Comparison of ENCODE assay signal across 8 mouse cellular contexts in the genomic region with DNA sequence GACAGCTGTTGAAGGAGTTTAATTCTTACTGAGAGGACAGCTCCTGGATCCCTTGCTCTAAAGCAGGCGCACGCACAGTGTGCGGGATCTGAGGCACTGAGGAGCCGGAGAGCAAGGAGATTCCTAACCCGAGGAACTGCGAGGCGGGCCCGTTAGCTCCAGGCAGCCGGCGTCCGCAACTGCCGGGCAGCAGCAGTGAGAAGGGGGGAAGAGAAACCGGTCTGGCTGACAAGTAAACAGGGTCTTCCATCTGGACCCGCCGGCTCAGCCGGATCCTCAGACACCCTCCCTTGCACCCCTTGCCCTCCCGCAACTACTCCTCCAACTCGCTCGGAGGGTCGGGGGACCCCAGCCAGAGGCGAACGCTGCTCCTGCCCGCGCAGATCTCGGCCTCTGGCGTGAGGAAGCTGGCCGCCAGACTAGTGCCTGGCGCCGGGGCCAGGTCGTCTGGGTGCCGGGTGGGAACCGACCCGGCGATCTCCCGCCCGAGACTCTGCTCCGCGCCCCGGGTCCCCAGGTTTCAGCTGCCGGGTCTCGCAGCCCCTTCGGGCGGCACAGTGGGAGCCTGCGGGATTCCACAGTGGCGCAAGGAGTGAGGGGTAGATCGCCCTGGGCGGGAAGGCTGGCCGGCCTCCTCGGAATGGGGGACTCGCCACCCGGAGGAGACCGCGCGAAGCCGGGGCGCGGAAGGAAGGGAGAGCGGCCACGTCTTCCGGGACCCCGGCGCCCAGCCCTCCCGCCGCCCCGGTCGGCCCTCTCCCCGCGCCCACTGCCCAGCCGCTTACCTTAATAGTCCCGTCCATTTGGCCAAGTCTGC. TPM values are rescaled to one million over a fixed set of nuclear protein-coding genes. Genes with fewer than 3 reads are reported as not detected.
DNase-seq lines count a peak whose midpoint lies in the region; ATAC-seq lines count a peak whose summit lies in the region.

No protein-coding gene starts in this region.

- H3K9ac ChIP-seq in embryonic facial prominence, embryonic 11.5 days (replicated peaks; ENCODE audit: low read length), result peak overlapping the region; percentile 98
- peak overlapping the region; percentile 75 for H3K9ac ChIP-seq in limb, embryonic 15.5 days

- H3K9me3 ChIP-seq in embryonic facial prominence, embryonic 11.5 days (replicated peaks; ENCODE audit: control insufficient read depth, low read length), result no peaks in the 10 kb centered on the region
- no peaks in the 10 kb centered on the region for H3K9me3 ChIP-seq in limb, embryonic 15.5 days

- intact Hi-C loops in heart, postnatal 25 days (cut with DNase I), result loop anchor here (1.0 kb wide), 2 partner anchors 21 to 36 kb away; no protein-coding TSS in a partner anchor

- no peak for ATAC-seq in embryonic facial prominence, embryonic 11.5 days (replicated peaks; ENCODE audit: insufficient number of reproducible peaks, low FRiP score, low TSS enrichment, low read depth)
- ATAC-seq in limb, embryonic 15.5 days (ENCODE audit: insufficient number of reproducible peaks, low FRiP score, low TSS enrichment, low read depth), result 0 out of 2 replicates have a peak, but pooled peaks have one; percentile 28

- no peaks in the 10 kb centered on the region for H3K36me3 ChIP-seq in embryonic facial prominence, embryonic 11.5 days (replicated peaks; ENCODE audit: control insufficient read depth, insufficient read depth, low read depth, low read length)
- H3K36me3 ChIP-seq in limb, embryonic 15.5 days, result no peaks in the 10 kb centered on the region

- peak overlapping the region; percentile 93 for H3K27ac ChIP-seq in embryonic facial prominence, embryonic 11.5 days (replicated peaks; ENCODE audit: low read depth, low read length)
- H3K27ac ChIP-seq in limb, embryonic 15.5 days, result peak overlapping the region; percentile 93

- DNase-seq in A20 (ENCODE audit: low read depth, low spot score), result peak; percentile 71
- DNase-seq in CD8-positive naive resting alpha-beta T cell, adult 2 months (ENCODE audit: low read depth in 2 of 2, low spot score in 2 of 2), result peak; percentile 34 to 48
- DNase-seq in embryonic facial prominence, embryonic 11.5 days (ENCODE audit: low spot score), result peak; percentile 53
- peak; percentile 38 for DNase-seq in heart, postnatal 25 days (ENCODE audit: low spot score)
- peak; percentile 49 for DNase-seq in naive thymus-derived CD4-positive, alpha-beta T cell, adult 2 months (ENCODE audit: low read depth)
- no peak for DNase-seq in frontal cortex, adult 2 months (ENCODE audit: extremely low spot score in 1 of 2, low spot score in 1 of 2)
- DNase-seq in layer of hippocampus, adult 11-12 months (ENCODE audit: low spot score), result no peak

- H3K4me3 ChIP-seq in embryonic facial prominence, embryonic 11.5 days (ENCODE audit: low read depth, low read length), result peak overlapping the region; percentile 90
- peak overlapping the region; percentile 66 for H3K4me3 ChIP-seq in limb, embryonic 15.5 days

- under 1% methylated on average over 70 of the region's 70 CpGs for WGBS in embryonic facial prominence, embryonic 11.5 days
- 0% methylated on average over 51 of the region's 70 CpGs for WGBS in limb, embryonic 15.5 days

- peak overlapping the region; percentile 87 for H3K4me2 ChIP-seq in embryonic facial prominence, embryonic 11.5 days (ENCODE audit: low read depth, low read length)
- peak overlapping the region; percentile 82 for H3K4me2 ChIP-seq in limb, embryonic 15.5 days

- H3K4me1 ChIP-seq in embryonic facial prominence, embryonic 11.5 days (ENCODE audit: control insufficient read depth, insufficient read depth, low read length), result peaks cover 8% of the 10 kb centered on the region
- H3K4me1 ChIP-seq in limb, embryonic 15.5 days, result peaks cover 54% of the 10 kb centered on the region

- 0 out of 2 replicates have a peak, but pooled peaks cover 3% of the 10 kb centered on the region for H3K27me3 ChIP-seq in embryonic facial prominence, embryonic 11.5 days (ENCODE audit: control insufficient read depth, insufficient read depth, low read length)
- peaks cover 29% of the 10 kb centered on the region for H3K27me3 ChIP-seq in limb, embryonic 15.5 days

RNA-seq across cellular contexts. Expression of gene Fli1, which starts 2.0 kb away (rescaled TPM):
- polyA plus RNA-seq in embryonic facial prominence, embryonic 11.5 days (2014; fragmentation: Nextera tagmentation; extraction: Ambion mirVana), result 42.1 and 48.0 TPM in 2 replicates
- total RNA-seq in heart, postnatal 25 days (2021), result 10 to 100 TPM; 26.4 to 28.2 TPM
- 21.3 and 23.4 TPM in 2 replicates for polyA plus RNA-seq in limb, embryonic 15.5 days (2015; fragmentation: Nextera tagmentation; extraction: Ambion mirVana)
- 3.1 and 4.6 TPM in 2 replicates for polyA plus RNA-seq in frontal cortex, adult 2 months (2012; rRNA removed)

Comparison
In these comparisons a context has a peak if more than half of its experiments do, and no peak if none do; other contexts are left out.
1. DNase-seq: peak in A20 (single experiment), CD8-positive naive resting alpha-beta T cell, adult 2 months (2 of 2), embryonic facial prominence, embryonic 11.5 days (single experiment), heart, postnatal 25 days (single experiment) and naive thymus-derived CD4-positive, alpha-beta T cell, adult 2 months (single experiment); none in frontal cortex, adult 2 months (0 of 2) and layer of hippocampus, adult 11-12 months (single experiment).